Mouse (Mus musculus): ENCODE results near the gene Fadd. TPM values are rescaled to one million over a fixed set of nuclear protein-coding genes. Genes with fewer than 3 reads are reported as not detected.
A peak's percentile ranks its signal among the peaks of the same experiment; 100 is the strongest.

The Fadd gene
- 4.6 and 4.8 TPM in 2 replicates for polyA plus RNA-seq (2014; fragmentation: Nextera tagmentation; extraction: Ambion mirVana)

- H3K4me2 ChIP-seq (ENCODE audit: low read depth, low read length): peak within 1 kb of the TSS; percentile 85
- H3K9me3 ChIP-seq (ENCODE audit: control insufficient read depth, low read length): no peaks in the 10 kb centered on the region
- under 1% methylated on average over 34 of the region's 34 CpGs for WGBS
- H3K27me3 ChIP-seq (ENCODE audit: control insufficient read depth, insufficient read depth, low read length): no peaks in the 10 kb centered on the region
- peak within 1 kb of the TSS; percentile 85 for H3K27ac ChIP-seq (ENCODE audit: low read depth, low read length)
- ATAC-seq (ENCODE audit: low read depth): peak; percentile 90
- H3K4me1 ChIP-seq (ENCODE audit: control insufficient read depth, insufficient read depth, low read length): peaks cover 12% of the 10 kb centered on the region
- H3K4me3 ChIP-seq (ENCODE audit: low read depth, low read length): peak within 1 kb of the TSS; percentile 84
- H3K9ac ChIP-seq (replicated peaks; ENCODE audit: low read depth, low read length): peak within 1 kb of the TSS; percentile 78
- peaks cover 14% of the 10 kb centered on the region; the same call in 1 of the 2 replicates for H3K36me3 ChIP-seq (ENCODE audit: control insufficient read depth, insufficient read depth, low read length)
Measured at GRCm38 (mm10) chr7:144582284-144582980, at the start of gene Fadd. Fadd (minus strand) TSS chr7:144582463.

GRCm38 (mm10) chr7:144630622-144631021 is 48.4 kb upstream of the Fadd start:
- no peaks in the 10 kb centered on the region for H3K9me3 ChIP-seq (ENCODE audit: control insufficient read depth, low read length)
- no peak overlapping the region for H3K27ac ChIP-seq (ENCODE audit: low read depth, low read length)
- no peak overlapping the region for H3K4me3 ChIP-seq (ENCODE audit: low read depth, low read length)
- no peaks in the 10 kb centered on the region for H3K27me3 ChIP-seq (ENCODE audit: control insufficient read depth, insufficient read depth, low read length)
- ATAC-seq (ENCODE audit: low read depth): no peak
- H3K4me2 ChIP-seq (ENCODE audit: low read depth, low read length): no peak overlapping the region
- no peak overlapping the region for H3K9ac ChIP-seq (replicated peaks; ENCODE audit: low read depth, low read length)
- peaks cover 10% of the 10 kb centered on the region; the same call in 1 of the 2 replicates for H3K4me1 ChIP-seq (ENCODE audit: control insufficient read depth, insufficient read depth, low read length)
- 85% methylated on average over 3 of the region's 3 CpGs for WGBS
- H3K36me3 ChIP-seq (ENCODE audit: control insufficient read depth, insufficient read depth, low read length): no peaks in the 10 kb centered on the region

- 20% methylated on average over 3 of the region's 3 CpGs for WGBS
- peaks cover 10% of the 10 kb centered on the region; the same call in 1 of the 2 replicates for H3K4me1 ChIP-seq (ENCODE audit: control insufficient read depth, insufficient read depth, low read length)
- ATAC-seq (ENCODE audit: low read depth): peak; percentile 83; the same call in 1 of the 2 replicates
- H3K4me2 ChIP-seq (ENCODE audit: low read depth, low read length): no peak overlapping the region
- no peak overlapping the region for H3K4me3 ChIP-seq (ENCODE audit: low read depth, low read length)
- no peaks in the 10 kb centered on the region for H3K9me3 ChIP-seq (ENCODE audit: control insufficient read depth, low read length)
- no peak overlapping the region for H3K9ac ChIP-seq (replicated peaks; ENCODE audit: low read depth, low read length)
- no peaks in the 10 kb centered on the region for H3K27me3 ChIP-seq (ENCODE audit: control insufficient read depth, insufficient read depth, low read length)
- 0 out of 2 replicates have a peak overlapping the region, but pooled peaks have one; percentile 12 for H3K27ac ChIP-seq (ENCODE audit: low read depth, low read length)
- no peaks in the 10 kb centered on the region for H3K36me3 ChIP-seq (ENCODE audit: control insufficient read depth, insufficient read depth, low read length)
Measured at GRCm38 (mm10) chr7:144628334-144628915, 46.2 kb upstream of the Fadd start.

DNA sequence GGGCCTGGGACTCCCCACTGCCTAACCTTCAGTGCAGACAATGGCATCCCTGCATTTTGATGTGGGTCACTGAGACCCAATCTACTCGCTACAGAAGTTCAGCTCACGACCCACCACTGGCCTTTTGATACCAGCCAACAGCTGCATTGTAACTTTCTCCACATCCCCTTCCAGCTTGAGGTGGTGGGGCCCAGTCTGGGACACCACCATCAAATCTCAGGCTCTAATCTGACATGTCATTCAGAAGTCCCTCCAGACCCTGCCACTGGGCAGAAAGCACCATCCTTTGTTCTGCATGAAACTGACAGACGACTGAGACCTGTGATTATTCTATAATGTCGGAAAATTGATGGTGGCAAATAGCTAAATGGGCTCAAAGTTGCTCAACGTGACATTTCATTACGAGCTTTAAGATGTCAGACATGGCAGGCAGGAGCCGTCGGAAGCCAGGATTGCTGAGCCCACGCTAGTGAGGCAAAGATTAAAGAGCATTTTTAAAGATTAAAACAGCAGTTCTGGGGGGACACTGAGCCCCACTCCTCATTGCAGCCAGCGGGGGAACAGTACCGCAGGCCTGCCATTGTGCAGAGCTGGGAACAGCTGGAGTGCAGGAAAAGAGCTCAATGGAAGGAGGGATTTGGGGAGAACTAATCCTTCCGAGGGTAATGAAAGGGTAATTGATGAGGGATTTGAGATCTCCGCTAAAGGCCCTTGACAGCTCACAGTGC is 45.5 kb upstream of the Fadd start:
- ATAC-seq (ENCODE audit: low read depth): no peak
- H3K9ac ChIP-seq (replicated peaks; ENCODE audit: low read depth, low read length): no peak overlapping the region
- WGBS: 13% methylated on average over 13 of the region's 13 CpGs
- H3K4me1 ChIP-seq (ENCODE audit: control insufficient read depth, insufficient read depth, low read length): peaks cover 10% of the 10 kb centered on the region; the same call in 1 of the 2 replicates
- H3K27ac ChIP-seq (ENCODE audit: low read depth, low read length): no peak overlapping the region
- no peak overlapping the region for H3K4me3 ChIP-seq (ENCODE audit: low read depth, low read length)
- H3K9me3 ChIP-seq (ENCODE audit: control insufficient read depth, low read length): no peaks in the 10 kb centered on the region
- no peaks in the 10 kb centered on the region for H3K36me3 ChIP-seq (ENCODE audit: control insufficient read depth, insufficient read depth, low read length)
- no peak overlapping the region for H3K4me2 ChIP-seq (ENCODE audit: low read depth, low read length)
- no peaks in the 10 kb centered on the region for H3K27me3 ChIP-seq (ENCODE audit: control insufficient read depth, insufficient read depth, low read length)

- ATAC-seq (ENCODE audit: low read depth): no peak
- Histone ChIP-seq H3K36me3 (ENCODE audit: control insufficient read depth, insufficient read depth, low read length) (no peaks in the 10 kb centered on the region), H3K4me2 (ENCODE audit: low read depth, low read length) (no peak overlapping the region), H3K27ac (ENCODE audit: low read depth, low read length) (no peak overlapping the region), H3K4me3 (ENCODE audit: low read depth, low read length) (no peak overlapping the region), H3K9me3 (ENCODE audit: control insufficient read depth, low read length) (no peaks in the 10 kb centered on the region), H3K9ac (replicated peaks; ENCODE audit: low read depth, low read length) (no peak overlapping the region), H3K4me1 (ENCODE audit: control insufficient read depth, insufficient read depth, low read length) (peaks cover 10% of the 10 kb centered on the region; the same call in 1 of the 2 replicates), H3K27me3 (ENCODE audit: control insufficient read depth, insufficient read depth, low read length) (no peaks in the 10 kb centered on the region)
- WGBS: 80% methylated on average over 2 of the region's 2 CpGs
Measured at GRCm38 (mm10) chr7:144626042-144626441, 43.8 kb upstream of the Fadd start.

- Histone ChIP-seq H3K9ac (replicated peaks; ENCODE audit: low read depth, low read length) (no peak overlapping the region), H3K36me3 (ENCODE audit: control insufficient read depth, insufficient read depth, low read length) (no peaks in the 10 kb centered on the region), H3K4me1 (ENCODE audit: control insufficient read depth, insufficient read depth, low read length) (no peaks in the 10 kb centered on the region), H3K27ac (ENCODE audit: low read depth, low read length) (no peak overlapping the region), H3K27me3 (ENCODE audit: control insufficient read depth, insufficient read depth, low read length) (no peaks in the 10 kb centered on the region), H3K9me3 (ENCODE audit: control insufficient read depth, low read length) (no peaks in the 10 kb centered on the region), H3K4me3 (ENCODE audit: low read depth, low read length) (no peak overlapping the region), H3K4me2 (ENCODE audit: low read depth, low read length) (no peak overlapping the region)
- no peak for ATAC-seq (ENCODE audit: low read depth)
- 67% methylated on average over 22 of the region's 22 CpGs for WGBS
Measured at GRCm38 (mm10) chr7:144620721-144621681, 38.7 kb upstream of the Fadd start.

DNA sequence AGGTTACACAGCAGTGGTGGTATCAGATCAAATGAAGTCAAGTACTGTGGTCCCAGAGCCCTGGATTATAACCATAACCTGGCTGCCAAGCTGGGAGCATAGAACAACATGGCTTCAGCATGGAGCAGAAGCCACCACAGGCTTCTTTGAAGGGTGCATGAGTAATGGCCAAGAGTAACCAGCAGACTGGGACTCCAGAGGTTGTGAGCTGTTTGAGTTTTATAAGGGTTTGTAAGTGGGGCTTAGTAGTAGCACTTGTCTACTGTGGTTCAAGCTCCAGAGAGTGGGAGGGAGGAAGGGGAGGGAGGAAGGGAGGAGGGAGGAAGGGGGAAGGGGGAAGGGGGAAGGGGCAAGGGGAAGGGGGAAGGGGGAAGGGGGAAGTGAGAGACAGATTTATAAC is 38.1 kb upstream of the Fadd start:
- Histone ChIP-seq H3K9me3 (ENCODE audit: control insufficient read depth, low read length) (no peaks in the 10 kb centered on the region), H3K27ac (ENCODE audit: low read depth, low read length) (no peak overlapping the region), H3K4me1 (ENCODE audit: control insufficient read depth, insufficient read depth, low read length) (no peaks in the 10 kb centered on the region), H3K4me2 (ENCODE audit: low read depth, low read length) (no peak overlapping the region), H3K27me3 (ENCODE audit: control insufficient read depth, insufficient read depth, low read length) (no peaks in the 10 kb centered on the region), H3K4me3 (ENCODE audit: low read depth, low read length) (no peak overlapping the region), H3K36me3 (ENCODE audit: control insufficient read depth, insufficient read depth, low read length) (no peaks in the 10 kb centered on the region), H3K9ac (replicated peaks; ENCODE audit: low read depth, low read length) (no peak overlapping the region)
- no peak for ATAC-seq (ENCODE audit: low read depth)

DNA sequence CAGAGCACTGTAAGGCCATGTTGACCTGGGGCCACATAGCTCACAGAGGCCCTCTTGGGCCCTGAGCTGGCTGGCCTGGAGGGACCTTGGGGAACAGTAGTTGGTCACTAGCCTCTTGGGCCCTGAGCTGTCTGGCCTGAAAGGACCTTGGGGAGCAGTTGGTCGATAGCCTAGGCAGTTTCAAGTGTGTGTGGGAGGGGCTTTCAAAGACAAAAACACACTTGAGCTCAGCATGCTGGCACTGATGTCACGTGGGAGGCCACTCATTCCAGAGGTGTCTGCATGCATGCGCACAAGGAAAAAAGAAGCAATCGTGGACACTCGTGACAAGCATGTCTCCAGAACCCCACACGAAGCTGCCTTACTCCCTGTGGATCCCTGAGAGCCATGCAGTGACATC is 33.1 kb upstream of the Fadd start:
- Histone ChIP-seq H3K4me2 (ENCODE audit: low read depth, low read length) (no peak overlapping the region), H3K4me1 (ENCODE audit: control insufficient read depth, insufficient read depth, low read length) (no peaks in the 10 kb centered on the region), H3K27ac (ENCODE audit: low read depth, low read length) (no peak overlapping the region), H3K9ac (replicated peaks; ENCODE audit: low read depth, low read length) (no peak overlapping the region), H3K4me3 (ENCODE audit: low read depth, low read length) (no peak overlapping the region), H3K9me3 (ENCODE audit: control insufficient read depth, low read length) (no peaks in the 10 kb centered on the region), H3K27me3 (ENCODE audit: control insufficient read depth, insufficient read depth, low read length) (no peaks in the 10 kb centered on the region), H3K36me3 (ENCODE audit: control insufficient read depth, insufficient read depth, low read length) (no peaks in the 10 kb centered on the region)
- ATAC-seq (ENCODE audit: low read depth): no peak
- WGBS: 70% methylated on average over 6 of the region's 6 CpGs
